Mouse (Mus musculus) hindlimb bud, embryonic 11.5 days (tissue): ENCODE results near the gene Mafb.

ENCODE experiments used
- DNase-seq: peaks from one replicate; pipeline ENCODE4 v3.0.0-alpha.2; 2012; ENCODE audit warnings: low read depth, low spot score; ENCODE audit errors: extremely low spot score

Gene Mafb

DNA sequence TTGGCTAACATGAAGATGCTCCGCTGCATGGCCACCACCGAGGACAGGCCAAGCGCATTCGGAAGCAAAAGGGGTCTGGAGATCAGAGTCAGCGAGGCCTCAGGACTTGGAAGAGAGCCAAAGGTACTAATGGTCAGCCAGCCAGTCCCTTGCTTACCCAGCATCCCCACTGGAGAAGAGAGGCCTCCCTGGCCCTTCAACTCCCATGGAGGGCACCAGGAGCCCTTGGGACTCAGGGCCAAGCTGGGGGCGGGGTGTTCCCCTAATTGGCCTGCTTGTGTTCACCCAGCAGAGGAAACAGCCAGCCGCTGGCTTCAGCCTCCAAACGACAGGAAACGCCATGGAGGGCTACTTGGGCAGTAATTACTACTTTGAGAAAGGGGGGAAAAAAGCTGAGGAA is 38.0 kb downstream of the Mafb start:
- DNase-seq, result no peak

DNA sequence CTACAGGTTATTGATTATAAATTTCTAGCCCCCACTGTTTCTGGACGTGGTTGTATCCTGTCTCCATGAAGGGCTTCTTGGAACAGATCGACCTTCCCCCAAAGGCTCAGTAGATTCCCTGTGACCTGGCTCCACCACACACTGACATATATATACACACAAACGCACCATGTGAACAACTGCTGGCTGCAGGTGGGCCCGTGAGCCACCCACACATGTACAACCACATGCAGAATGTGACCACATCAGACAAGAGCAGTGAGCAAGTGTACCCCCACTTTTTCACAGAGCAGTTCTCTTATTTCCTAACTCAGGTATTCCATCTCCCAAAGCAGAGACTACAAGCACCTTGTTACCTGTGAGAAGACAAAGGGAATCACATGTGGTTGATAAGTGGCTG is 39.1 kb downstream of the Mafb start:
- DNase-seq, result no peak

DNA sequence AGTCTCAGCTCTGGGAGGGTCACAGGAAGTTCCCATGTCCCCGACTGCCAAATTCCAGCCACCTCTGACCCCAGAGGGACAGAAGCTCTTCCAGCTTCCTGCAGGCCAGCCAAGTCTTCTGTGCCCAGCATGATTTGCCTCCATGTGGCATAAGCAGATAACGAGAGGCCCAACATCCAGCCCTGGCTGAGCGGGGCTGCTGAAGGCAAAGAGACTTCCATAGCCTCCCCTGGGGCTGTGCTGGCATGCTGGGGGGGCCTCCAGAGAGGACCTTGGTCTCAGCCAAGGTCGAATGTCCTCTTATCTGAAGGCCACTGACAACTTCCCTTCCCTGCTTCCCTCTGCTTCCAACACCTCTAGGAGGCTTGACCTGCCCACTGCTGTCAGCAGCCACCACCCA is 39.7 kb downstream of the Mafb start:
- no peak for DNase-seq

DNA sequence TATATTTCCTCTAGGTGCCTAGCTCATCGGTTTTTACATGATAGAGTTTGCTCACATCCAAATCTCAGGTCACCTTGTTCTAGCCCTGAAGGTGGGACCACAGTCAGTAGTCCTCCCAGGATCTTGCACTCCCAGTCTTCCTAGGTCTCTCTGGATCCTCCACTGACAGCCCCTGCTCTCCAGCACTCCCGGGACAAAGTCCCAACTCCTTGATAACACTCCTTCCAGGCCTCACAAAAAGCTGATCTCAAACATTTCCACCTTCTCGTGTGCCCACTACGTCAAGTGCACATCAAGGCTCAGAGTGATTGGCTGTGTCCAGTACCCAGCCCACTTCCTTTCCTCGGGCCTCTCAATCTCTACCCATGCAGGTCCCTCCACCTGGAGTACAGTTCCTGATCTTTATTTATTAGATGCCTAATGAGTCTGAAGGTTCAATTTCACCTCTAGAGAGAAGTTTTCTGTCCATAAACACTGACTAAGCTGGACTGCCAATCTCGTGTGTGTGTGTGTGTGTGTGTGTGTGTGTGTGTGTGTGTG is 41.7 kb downstream of the Mafb start:
- no peak for DNase-seq

DNA sequence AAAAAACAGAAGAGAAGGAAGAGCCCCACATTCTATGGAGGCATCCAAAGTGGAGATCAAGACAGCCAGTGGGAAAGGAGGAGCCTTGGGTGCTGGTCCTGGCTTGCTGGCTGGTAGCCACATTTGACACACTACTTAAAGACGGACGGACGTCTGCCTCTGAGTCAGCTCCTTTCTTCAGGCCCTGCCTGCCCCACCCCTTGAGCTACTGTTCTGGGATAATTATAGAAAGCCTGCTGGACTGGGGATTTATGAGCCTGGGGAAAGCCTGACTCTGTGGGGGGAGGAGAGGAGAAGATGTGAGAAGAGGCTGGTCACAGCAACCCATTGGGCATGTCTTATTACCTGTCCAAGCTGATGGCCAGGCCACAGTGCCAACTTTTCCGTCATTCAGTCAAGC is 45.0 kb downstream of the Mafb start:
- DNase-seq, result no peak

DNA sequence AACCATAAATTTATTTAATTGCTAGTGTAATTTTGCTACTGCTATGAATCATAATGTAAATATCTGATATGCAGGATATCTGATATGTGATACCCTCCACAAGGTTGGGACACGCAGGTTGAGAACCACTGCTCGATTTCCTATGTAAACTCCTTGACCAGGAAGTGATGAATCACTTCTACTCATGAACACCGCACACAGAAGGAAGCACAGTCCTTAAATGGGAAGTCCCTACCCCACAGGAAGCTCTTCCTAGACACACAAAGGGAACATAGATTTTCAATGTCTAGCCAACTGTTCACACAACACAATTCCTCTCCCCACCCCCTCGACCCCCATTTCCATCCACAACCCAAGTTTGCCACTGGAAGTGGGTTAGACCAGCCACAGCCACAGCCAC is 48.6 kb downstream of the Mafb start:
- DNase-seq, result no peak
